Mouse (Mus musculus) MEL (cell line): ENCODE measurements around the gene Tmco4. TPM values are rescaled to one million over a fixed set of nuclear protein-coding genes. Genes with fewer than 3 reads are reported as not detected.

Experiments used
- DNase-seq: peaks from one replicate; pipeline ENCODE4 v3.0.0; 2011; ENCODE audit warnings: low read depth, low spot score
- H3K27ac ChIP-seq: 2 replicates; pipeline ENCODE4 v1.5.1; 2012; ENCODE audit warnings: low read depth, mild to moderate bottlenecking, control low read depth, low read length, moderate library complexity; ENCODE audit not compliant: control insufficient read depth
- H3K27me3 ChIP-seq, 2 experiments: fragments of 150-350 bp in 1 of 2; sonication (generic) in 1 of 2; 2 replicates each; pipeline ENCODE4 v1.6.1; 2012; ENCODE audit warnings: low read length in 2 of 2, mild to moderate bottlenecking in 2 of 2, improper control_type of control experiment in 1 of 2, moderate library complexity in 1 of 2; ENCODE audit not compliant: insufficient read depth in 2 of 2, control insufficient read depth in 1 of 2
- H3K36me3 ChIP-seq, 2 experiments: 2 replicates each; pipeline ENCODE4 v1.6.1; 2012 to 2014; ENCODE audit warnings: low read length in 2 of 2, improper control_type of control experiment in 1 of 2, inconsistent platforms in 1 of 2, mild to moderate bottlenecking in 1 of 2; ENCODE audit not compliant: insufficient read depth in 2 of 2, control insufficient read depth in 1 of 2
- H3K4me1 ChIP-seq, 2 experiments: fragments of 150-350 bp in 1 of 2; sonication (generic) in 1 of 2; 2 replicates each; pipeline ENCODE4 v1.6.1; 2012; ENCODE audit warnings: low read length in 2 of 2, improper control_type of control experiment in 1 of 2, mild to moderate bottlenecking in 1 of 2; ENCODE audit not compliant: insufficient read depth in 2 of 2, control insufficient read depth in 1 of 2
- H3K4me3 ChIP-seq, 2 experiments: fragments of 150-350 bp in 1 of 2; sonication (generic) in 1 of 2; 2 replicates each; pipeline ENCODE4 v1.5.1; 2012; ENCODE audit warnings: low read depth in 2 of 2, low read length in 2 of 2, mild to moderate bottlenecking in 2 of 2, moderate library complexity in 2 of 2, control low read depth in 1 of 2, improper control_type of control experiment in 1 of 2; ENCODE audit not compliant: control insufficient read depth in 1 of 2, insufficient read depth in 1 of 2
- H3K79me2 ChIP-seq: 2 replicates; pipeline ENCODE4 v1.6.1; 2012; ENCODE audit warnings: mild to moderate bottlenecking, low read length, moderate library complexity; ENCODE audit not compliant: control insufficient read depth, poor library complexity, insufficient read depth
- H3K9ac ChIP-seq: 2 replicates; pipeline ENCODE4 v1.6.1; 2012; ENCODE audit warnings: low read depth, mild to moderate bottlenecking, control low read depth, low read length, moderate library complexity; ENCODE audit not compliant: control insufficient read depth, poor library complexity, severe bottlenecking
- H3K9me3 ChIP-seq: fragments of 150-350 bp; sonication (generic); replicated peaks from 2 replicates; pipeline ENCODE4 v1.6.1; 2012; ENCODE audit warnings: mild to moderate bottlenecking, low read length, improper control_type of control experiment, moderate library complexity; ENCODE audit not compliant: insufficient read depth
- ELF1 ChIP-seq: IDR thresholded peaks from 2 replicates; pipeline ENCODE4 v1.6.1; 2014; ENCODE audit warnings: low read depth, mild to moderate bottlenecking, inconsistent platforms, low read length, improper control_type of control experiment, moderate library complexity
- EP300 ChIP-seq, 2 experiments: IDR thresholded peaks; 2 replicates each; pipeline ENCODE4 v1.6.1; 2011; ENCODE audit warnings: improper control_type of control experiment in 2 of 2, low read length in 2 of 2, low read depth in 1 of 2, mild to moderate bottlenecking in 1 of 2
- ETS1 ChIP-seq: IDR thresholded peaks from 2 replicates; pipeline ENCODE4 v1.6.1; 2012; ENCODE audit warnings: low read depth, mild to moderate bottlenecking, inconsistent platforms, low read length, improper control_type of control experiment, moderate library complexity
- GABPA ChIP-seq: IDR thresholded peaks from 2 replicates; pipeline ENCODE4 v1.6.1; 2012; ENCODE audit warnings: low read depth, mild to moderate bottlenecking, inconsistent platforms, low read length, improper control_type of control experiment, moderate library complexity
- JUND ChIP-seq: IDR thresholded peaks from 2 replicates; pipeline ENCODE4 v1.6.1; 2011; ENCODE audit warnings: low read depth, mild to moderate bottlenecking, improper control_type of control experiment, low read length
- MAFK ChIP-seq: IDR thresholded peaks from 2 replicates; pipeline ENCODE4 v1.6.1; 2011; ENCODE audit warnings: low read depth, mild to moderate bottlenecking, low read length, improper control_type of control experiment, borderline replicate concordance
- MAX ChIP-seq: IDR thresholded peaks from 2 replicates; pipeline ENCODE4 v1.6.1; 2011; ENCODE audit warnings: low read length, improper control_type of control experiment
- MAZ ChIP-seq: IDR thresholded peaks from 2 replicates; pipeline ENCODE4 v1.6.1; 2012; ENCODE audit warnings: low read depth, mild to moderate bottlenecking, inconsistent platforms, low read length, improper control_type of control experiment
- MEF2A ChIP-seq: IDR thresholded peaks from 2 replicates; pipeline ENCODE4 v1.6.1; 2014; ENCODE audit warnings: low read depth, mild to moderate bottlenecking, inconsistent platforms, low read length, improper control_type of control experiment; ENCODE audit not compliant: poor library complexity, insufficient replicate concordance, severe bottlenecking; ENCODE audit errors: extremely low read depth
- MXI1 ChIP-seq: IDR thresholded peaks from 2 replicates; pipeline ENCODE4 v1.6.1; 2011; ENCODE audit warnings: mild to moderate bottlenecking, low read depth, low read length, improper control_type of control experiment
- MYC ChIP-seq: IDR thresholded peaks from 2 replicates; pipeline ENCODE4 v1.6.1; 2011; ENCODE audit warnings: low read depth, mild to moderate bottlenecking, low read length, improper control_type of control experiment, moderate library complexity
- NRF1 ChIP-seq: IDR thresholded peaks from 2 replicates; pipeline ENCODE4 v1.6.1; 2014; ENCODE audit warnings: low read depth, mild to moderate bottlenecking, inconsistent platforms, low read length, improper control_type of control experiment, moderate library complexity; ENCODE audit not compliant: poor library complexity, insufficient read depth, severe bottlenecking
- POLR2A ChIP-seq, 2 experiments: IDR thresholded peaks; 2 replicates each; pipeline ENCODE4 v1.6.1; 2011 to 2012; ENCODE audit warnings: low read length in 2 of 2, mild to moderate bottlenecking in 2 of 2, control low read depth in 1 of 2, improper control_type of control experiment in 1 of 2, low read depth in 1 of 2, moderate library complexity in 1 of 2; ENCODE audit not compliant: control insufficient read depth in 1 of 2, insufficient read depth in 1 of 2, poor library complexity in 1 of 2
- POLR2AphosphoS2 ChIP-seq: IDR thresholded peaks from 2 replicates; pipeline ENCODE4 v1.6.1; 2011; ENCODE audit warnings: low read length, improper control_type of control experiment
- SIN3A ChIP-seq: IDR thresholded peaks from 2 replicates; pipeline ENCODE4 v1.6.1; 2012; ENCODE audit warnings: low read length, improper control_type of control experiment, inconsistent platforms
- SMC3 ChIP-seq: IDR thresholded peaks from 2 replicates; pipeline ENCODE4 v1.6.1; 2011; ENCODE audit warnings: low read depth, low read length, improper control_type of control experiment
- TAL1 ChIP-seq: IDR thresholded peaks from 2 replicates; pipeline ENCODE4 v1.6.1; 2012; ENCODE audit warnings: mild to moderate bottlenecking, inconsistent platforms, low read length, moderate library complexity, mixed read lengths
- TBP ChIP-seq: IDR thresholded peaks from 2 replicates; pipeline ENCODE4 v1.8.0; 2011; ENCODE audit warnings: low read depth, low read length, improper control_type of control experiment
- UBTF ChIP-seq: IDR thresholded peaks from 2 replicates; pipeline ENCODE4 v1.6.1; 2012; ENCODE audit warnings: low read depth, mild to moderate bottlenecking, inconsistent platforms, low read length, improper control_type of control experiment, moderate library complexity, borderline replicate concordance; ENCODE audit not compliant: insufficient read depth
- polyA plus RNA-seq, 2 experiments: library from polyadenylated mRNA; stranded (reverse) in 1 of 2; unstranded in 1 of 2; fragments of >175 nt in 1 of 2; fragments of >200 nt in 1 of 2; gene quantifications; 2 replicates each; pipeline versions ENCODE4 v1.2.1 to v1.2.4; 2012; ENCODE audit warnings: low replicate concordance in 2 of 2, low read depth in 1 of 2; ENCODE audit not compliant: insufficient read length in 2 of 2, insufficient read depth in 1 of 2, missing spikeins in 1 of 2
- total RNA-seq: library from RNA; depleted of rRNA; stranded (reverse); fragments of 300-350 nt; gene quantifications from 2 replicates; pipeline ENCODE4 v1.2.3, GENCODE M21; 2012

Gene Tmco4
- total and polyA plus RNA-seq, 3 experiments: 16.5 to 24.7 TPM; not detected in 1

GRCm38 (mm10) chr4:139052796-139053195 is 80.1 kb downstream of the Tmco4 start:
- Histone ChIP-seq H3K9ac (no peak overlapping the region), H3K79me2 (no peaks in the 10 kb centered on the region), H3K36me3 (no peaks in the 10 kb centered on the region), H3K27ac (no peak overlapping the region), H3K27me3 (no peaks in the 10 kb centered on the region), H3K4me1 (no peaks in the 10 kb centered on the region), H3K9me3 (no peaks in the 10 kb centered on the region), H3K4me3 (no peak overlapping the region)
- TF ChIP-seq MAFK (no peak), MYC (no peak), POLR2AphosphoS2 (no peak), GABPA (no peak), MXI1 (no peak), MAX (no peak), TAL1 (no peak), JUND (no peak), ELF1 (no peak), MAZ (no peak), SMC3 (no peak), POLR2A (IDR thresholded peaks at IDR 0.05; ENCODE audit: control insufficient read depth in 1 of 2, insufficient read depth in 1 of 2, low read depth in 1 of 2, low read length in 2 of 2, poor library complexity in 1 of 2) (no peak)
- no peak for DNase-seq

GRCm38 (mm10) chr4:139053391-139053790 is 80.7 kb downstream of the Tmco4 start:
- TF ChIP-seq POLR2AphosphoS2: no peak
- no peak for TF ChIP-seq MEF2A
- TF ChIP-seq TBP: no peak
- TF ChIP-seq EP300 (IDR thresholded peaks at IDR 0.05; ENCODE audit: low read depth in 1 of 2, low read length in 2 of 2): no peak
- TF ChIP-seq ETS1: no peak
- no peak for TF ChIP-seq NRF1
- no peak for TF ChIP-seq MAFK
- TF ChIP-seq UBTF: no peak
- no peak for TF ChIP-seq ELF1
- TF ChIP-seq SIN3A: no peak
- TF ChIP-seq, all 39 proteins: peak for 0
- Histone ChIP-seq H3K4me1 (no peaks in the 10 kb centered on the region), H3K9ac (no peak overlapping the region), H3K36me3 (no peaks in the 10 kb centered on the region), H3K27me3 (no peaks in the 10 kb centered on the region), H3K27ac (no peak overlapping the region), H3K79me2 (no peaks in the 10 kb centered on the region), H3K4me3 (no peak overlapping the region), H3K9me3 (no peaks in the 10 kb centered on the region)
- DNase-seq: no peak
